Mouse (Mus musculus): ENCODE measurements at regions not wholly inside any gene's neighbourhood (a gene's known extent, or its start where the extent isn't known, plus 50 kb on each side); places are given as distances from the start of the nearest gene placed in this dataset.
"Not testable (repeated sequence)": the region's sequence is repeated elsewhere in the genome, so short reads cannot be mapped to it uniquely, and the experiment has no call there.

- DNase-seq = no peak
Observed at GRCm38 (mm10) chr1:194437301-194437700, 180.7 kb upstream of the Plxna2 start.

GRCm38 (mm10) chr1:194435060-194435459, 183.0 kb upstream of the Plxna2 start:
- DNase-seq = no peak

- no peak for DNase-seq
Observed at GRCm38 (mm10) chr1:194428586-194428985, 189.4 kb upstream of the Plxna2 start.

GRCm38 (mm10) chr1:194426293-194426692, 191.7 kb upstream of the Plxna2 start:
- peak; percentile 33 for DNase-seq

- DNase-seq = no peak
Observed at GRCm38 (mm10) chr1:194424201-194424600, 193.8 kb upstream of the Plxna2 start.

GRCm38 (mm10) chr1:194412193-194412592, 205.8 kb upstream of the Plxna2 start:
- DNase-seq = no peak

- DNase-seq = no peak
Observed at GRCm38 (mm10) chr1:194411788-194412187, 206.2 kb upstream of the Plxna2 start.

- no peak for DNase-seq
Observed at GRCm38 (mm10) chr1:194399281-194399680, 218.7 kb upstream of the Plxna2 start.

GRCm38 (mm10) chr1:194396754-194397460, 221.1 kb upstream of the Plxna2 start:
- DNase-seq = no peak

GRCm38 (mm10) chr1:194393720-194394119, 224.3 kb upstream of the Plxna2 start:
- DNase-seq = no peak

GRCm38 (mm10) chr1:194390202-194390601, 227.8 kb upstream of the Plxna2 start:
- DNase-seq = no peak

GRCm38 (mm10) chr1:194378135-194378534, 239.9 kb upstream of the Plxna2 start:
- no peak for DNase-seq

- not testable (repeated sequence) for DNase-seq
Observed at GRCm38 (mm10) chr1:194373511-194373910, 244.5 kb upstream of the Plxna2 start.

- no peak for DNase-seq
Observed at GRCm38 (mm10) chr1:194363917-194364316, 254.1 kb upstream of the Plxna2 start.

GRCm38 (mm10) chr1:194363129-194363768, 254.8 kb upstream of the Plxna2 start:
- DNase-seq = no peak

- DNase-seq = no peak
Observed at GRCm38 (mm10) chr1:194362298-194362697, 255.7 kb upstream of the Plxna2 start.

- no peak for DNase-seq
Observed at GRCm38 (mm10) chr1:194361316-194361715, 256.7 kb upstream of the Plxna2 start.

GRCm38 (mm10) chr1:194354332-194355120, 263.5 kb upstream of the Plxna2 start:
- no peak for DNase-seq

- no peak for DNase-seq
Observed at GRCm38 (mm10) chr1:194345304-194346033, 272.5 kb upstream of the Plxna2 start.

GRCm38 (mm10) chr1:194342568-194342967, 275.4 kb upstream of the Plxna2 start:
- no peak for DNase-seq

- DNase-seq = no peak
Observed at GRCm38 (mm10) chr1:194341758-194342157, 276.3 kb upstream of the Plxna2 start.

All from gastrocnemius, postnatal 25 days (tissue).